Mouse (Mus musculus) urinary bladder, postnatal 25 days (tissue): ENCODE measurements at regions not wholly inside any gene's neighbourhood (a gene's known extent, or its start where the extent isn't known, plus 50 kb on each side); places are given as distances from the start of the nearest gene placed in this dataset.

Experiments
- DNase-seq: peaks from one replicate; pipeline ENCODE4 v3.0.0; 2022; ENCODE audit warnings: low spot score

GRCm38 (mm10) chr10:117541487-117541886 is 87.8 kb upstream of the Cpm start:
- DNase-seq, result no peak

- DNase-seq, result no peak
Measured at GRCm38 (mm10) chr10:117540747-117541398, 88.4 kb upstream of the Cpm start.

- DNase-seq, result no peak
Measured at GRCm38 (mm10) chr10:117540112-117540594, 89.1 kb upstream of the Cpm start.

- DNase-seq, result no peak
Measured at GRCm38 (mm10) chr10:117539532-117539931, 89.8 kb upstream of the Cpm start.

GRCm38 (mm10) chr10:117538725-117539124 is 90.6 kb upstream of the Cpm start:
- no peak for DNase-seq

- no peak for DNase-seq
Measured at GRCm38 (mm10) chr10:117536769-117537599, 92.3 kb upstream of the Cpm start.

- no peak for DNase-seq
Measured at GRCm38 (mm10) chr10:117535843-117536242, 93.5 kb upstream of the Cpm start.

- DNase-seq, result no peak
Measured at GRCm38 (mm10) chr10:117534992-117535719, 94.1 kb upstream of the Cpm start.

- no peak for DNase-seq
Measured at GRCm38 (mm10) chr10:117534478-117534877, 94.8 kb upstream of the Cpm start.

- DNase-seq, result no peak
Measured at GRCm38 (mm10) chr10:117533541-117534386, 95.5 kb upstream of the Cpm start.

- no peak for DNase-seq
Measured at GRCm38 (mm10) chr10:117532750-117533540, 96.4 kb upstream of the Cpm start.

GRCm38 (mm10) chr10:117531798-117532747 is 97.2 kb upstream of the Cpm start:
- no peak for DNase-seq

GRCm38 (mm10) chr10:117530859-117531602 is 98.3 kb upstream of the Cpm start:
- DNase-seq, result no peak

- DNase-seq, result no peak
Measured at GRCm38 (mm10) chr10:117530007-117530858, 99.1 kb upstream of the Cpm start.

GRCm38 (mm10) chr10:117529269-117530006 is 99.9 kb upstream of the Cpm start:
- no peak for DNase-seq

- no peak for DNase-seq
Measured at GRCm38 (mm10) chr10:117528575-117529268, 100.6 kb upstream of the Cpm start.

GRCm38 (mm10) chr10:117527979-117528378 is 101.3 kb upstream of the Cpm start:
- DNase-seq, result no peak
